Mouse (Mus musculus) stomach, embryonic 15.5 days (tissue): ENCODE measurements around the gene Mrpl3. TPM values are rescaled to one million over a fixed set of nuclear protein-coding genes. Genes with fewer than 3 reads are reported as not detected.

Experiments
- ATAC-seq: fragments of 200-750 bp; cut with Nextera tagmentation; 2 replicates; pipeline ENCODE4 v1.8.0; 2017; ENCODE audit warnings: low read depth, moderate number of reproducible peaks, moderate TSS enrichment; ENCODE audit not compliant: insufficient read depth, low FRiP score
- H3K27ac ChIP-seq: fragments of 300-500 bp; sonication (generic); 2 replicates; pipeline ENCODE4 v1.5.1; 2015; ENCODE audit warnings: mild to moderate bottlenecking, inconsistent platforms
- H3K27me3 ChIP-seq: fragments of 300-500 bp; sonication (generic); replicated peaks from 2 replicates; pipeline ENCODE4 v1.6.1; 2015; ENCODE audit warnings: inconsistent platforms
- H3K36me3 ChIP-seq: fragments of 300-500 bp; sonication (generic); 2 replicates; pipeline ENCODE4 v1.6.1; 2015; ENCODE audit warnings: inconsistent platforms
- H3K4me1 ChIP-seq: fragments of 300-500 bp; sonication (generic); 2 replicates; pipeline ENCODE4 v1.6.1; 2015; ENCODE audit warnings: inconsistent platforms
- H3K4me2 ChIP-seq: fragments of 300-500 bp; sonication (generic); 2 replicates; pipeline ENCODE4 v1.6.1; 2015; ENCODE audit warnings: mild to moderate bottlenecking, inconsistent platforms
- H3K4me3 ChIP-seq: fragments of 300-500 bp; sonication (generic); replicated peaks from 2 replicates; pipeline ENCODE4 v1.5.1; 2015; ENCODE audit warnings: inconsistent platforms
- H3K9ac ChIP-seq: fragments of 300-500 bp; sonication (generic); 2 replicates; pipeline ENCODE4 v1.6.1; 2015; ENCODE audit warnings: inconsistent platforms
- H3K9me3 ChIP-seq: fragments of 300-500 bp; sonication (generic); 2 replicates; pipeline ENCODE4 v1.6.1; 2016; ENCODE audit warnings: inconsistent platforms
- WGBS: fragments of 180-500 bp; shearing (Covaris S2); methylation state at CpG from one replicate; pipeline ENCODE4 v1.1.7; 2015; 5-methylcytosine and 5-hydroxymethylcytosine counted together
- polyA plus RNA-seq: library from polyadenylated mRNA; unstranded; fragments of >200 nt; fragmentation: Nextera tagmentation; extraction: Ambion mirVana; gene quantifications from 2 replicates; pipeline ENCODE4 v1.2.1, GENCODE M21; 2015

Gene Mrpl3
- 95.3 and 97.4 TPM in 2 replicates for polyA plus RNA-seq

GRCm38 (mm10) chr9:105053147-105053557 lies at the start of gene Mrpl3:
Gene Mrpl3, plus strand, starts transcription at chr9:105053239.
- 0% methylated on average over 31 of the region's 31 CpGs for WGBS
- Histone ChIP-seq H3K36me3 (peaks cover 11% of the 10 kb centered on the region), H3K4me1 (no peaks in the 10 kb centered on the region), H3K27me3 (no peaks in the 10 kb centered on the region), H3K27ac (peak within 1 kb of the TSS; percentile 64), H3K9me3 (no peaks in the 10 kb centered on the region), H3K4me2 (peak within 1 kb of the TSS; percentile 62), H3K4me3 (peak within 1 kb of the TSS; percentile 94), H3K9ac (peak within 1 kb of the TSS; percentile 99)
- ATAC-seq: peak; percentile 73

GRCm38 (mm10) chr9:105010721-105011120 lies 42.3 kb upstream of the Mrpl3 start:
- no peaks in the 10 kb centered on the region for H3K36me3 ChIP-seq
- WGBS: 41% methylated on average over 2 of the region's 2 CpGs
- H3K9me3 ChIP-seq: no peaks in the 10 kb centered on the region
- H3K4me3 ChIP-seq: no peak overlapping the region
- H3K4me2 ChIP-seq: no peak overlapping the region
- ATAC-seq: no peak
- H3K27ac ChIP-seq: no peak overlapping the region
- no peak overlapping the region for H3K9ac ChIP-seq
- H3K4me1 ChIP-seq: no peaks in the 10 kb centered on the region
- H3K27me3 ChIP-seq: no peaks in the 10 kb centered on the region

- WGBS: 85% methylated on average over 7 of the region's 7 CpGs
- Histone ChIP-seq H3K9me3 (no peaks in the 10 kb centered on the region), H3K4me3 (no peak overlapping the region), H3K4me2 (no peak overlapping the region), H3K36me3 (no peaks in the 10 kb centered on the region), H3K27me3 (no peaks in the 10 kb centered on the region), H3K27ac (no peak overlapping the region), H3K4me1 (no peaks in the 10 kb centered on the region), H3K9ac (no peak overlapping the region)
- no peak for ATAC-seq
Observed at GRCm38 (mm10) chr9:105018186-105018585, 34.9 kb upstream of the Mrpl3 start.

GRCm38 (mm10) chr9:105028311-105028710 lies 24.7 kb upstream of the Mrpl3 start:
- H3K4me1 ChIP-seq: no peaks in the 10 kb centered on the region
- no peak for ATAC-seq
- H3K36me3 ChIP-seq: no peaks in the 10 kb centered on the region
- no peak overlapping the region for H3K27ac ChIP-seq
- H3K4me2 ChIP-seq: no peak overlapping the region
- H3K4me3 ChIP-seq: no peak overlapping the region
- 72% methylated on average over 3 of the region's 3 CpGs for WGBS
- no peak overlapping the region for H3K9ac ChIP-seq
- H3K27me3 ChIP-seq: no peaks in the 10 kb centered on the region
- H3K9me3 ChIP-seq: no peaks in the 10 kb centered on the region

- Histone ChIP-seq H3K36me3 (no peaks in the 10 kb centered on the region), H3K4me3 (no peak overlapping the region), H3K27ac (no peak overlapping the region), H3K27me3 (no peaks in the 10 kb centered on the region), H3K4me1 (no peaks in the 10 kb centered on the region), H3K4me2 (no peak overlapping the region), H3K9me3 (no peaks in the 10 kb centered on the region), H3K9ac (no peak overlapping the region)
- 85% methylated on average over 9 of the region's 9 CpGs for WGBS
- ATAC-seq: no peak
Observed at GRCm38 (mm10) chr9:105032572-105032971, 20.5 kb upstream of the Mrpl3 start.

GRCm38 (mm10) chr9:105033641-105034040 lies 19.4 kb upstream of the Mrpl3 start:
- Histone ChIP-seq H3K27ac (no peak overlapping the region), H3K36me3 (no peaks in the 10 kb centered on the region), H3K27me3 (no peaks in the 10 kb centered on the region), H3K4me2 (no peak overlapping the region), H3K4me1 (no peaks in the 10 kb centered on the region), H3K9ac (no peak overlapping the region), H3K4me3 (no peak overlapping the region), H3K9me3 (no peaks in the 10 kb centered on the region)
- WGBS: 85% methylated on average over 7 of the region's 7 CpGs
- ATAC-seq: no peak

GRCm38 (mm10) chr9:105037847-105038246 lies 15.2 kb upstream of the Mrpl3 start:
- Histone ChIP-seq H3K4me1 (no peaks in the 10 kb centered on the region), H3K27ac (no peak overlapping the region), H3K4me3 (no peak overlapping the region), H3K9ac (no peak overlapping the region), H3K4me2 (no peak overlapping the region), H3K9me3 (no peaks in the 10 kb centered on the region), H3K27me3 (no peaks in the 10 kb centered on the region), H3K36me3 (no peaks in the 10 kb centered on the region)
- 73% methylated on average over 3 of the region's 3 CpGs for WGBS
- no peak for ATAC-seq

GRCm38 (mm10) chr9:105046014-105046413 lies 7.0 kb upstream of the Mrpl3 start:
- Histone ChIP-seq H3K4me1 (no peaks in the 10 kb centered on the region), H3K4me2 (no peak overlapping the region), H3K9me3 (no peaks in the 10 kb centered on the region), H3K4me3 (no peak overlapping the region), H3K27ac (no peak overlapping the region), H3K27me3 (no peaks in the 10 kb centered on the region), H3K36me3 (no peaks in the 10 kb centered on the region), H3K9ac (no peak overlapping the region)
- ATAC-seq: no peak
- 74% methylated on average over 7 of the region's 7 CpGs for WGBS

GRCm38 (mm10) chr9:105048351-105048750 lies 4.7 kb upstream of the Mrpl3 start:
- Histone ChIP-seq H3K4me3 (no peak overlapping the region), H3K9ac (no peak overlapping the region), H3K4me1 (no peaks in the 10 kb centered on the region), H3K9me3 (no peaks in the 10 kb centered on the region), H3K4me2 (no peak overlapping the region), H3K36me3 (no peaks in the 10 kb centered on the region), H3K27me3 (no peaks in the 10 kb centered on the region), H3K27ac (no peak overlapping the region)
- 72% methylated on average over 10 of the region's 10 CpGs for WGBS
- no peak for ATAC-seq

GRCm38 (mm10) chr9:105049636-105050035 lies 3.4 kb upstream of the Mrpl3 start:
- ATAC-seq: no peak
- H3K9me3 ChIP-seq: no peaks in the 10 kb centered on the region
- no peak overlapping the region for H3K27ac ChIP-seq
- H3K27me3 ChIP-seq: no peaks in the 10 kb centered on the region
- no peak overlapping the region for H3K9ac ChIP-seq
- H3K4me2 ChIP-seq: no peak overlapping the region
- 40% methylated on average over 2 of the region's 2 CpGs for WGBS
- H3K4me3 ChIP-seq: no peak overlapping the region
- H3K36me3 ChIP-seq: no peaks in the 10 kb centered on the region
- no peaks in the 10 kb centered on the region for H3K4me1 ChIP-seq

- no peak for ATAC-seq
- Histone ChIP-seq H3K9me3 (no peaks in the 10 kb centered on the region), H3K9ac (no peak overlapping the region), H3K27ac (no peak overlapping the region), H3K4me3 (no peak overlapping the region), H3K4me1 (no peaks in the 10 kb centered on the region), H3K4me2 (no peak overlapping the region), H3K36me3 (no peaks in the 10 kb centered on the region), H3K27me3 (no peaks in the 10 kb centered on the region)
- 53% methylated on average over 2 of the region's 2 CpGs for WGBS
Observed at GRCm38 (mm10) chr9:105050257-105050656, 2.8 kb upstream of the Mrpl3 start.

GRCm38 (mm10) chr9:105053812-105054211 lies 773 bp downstream of the Mrpl3 start:
- H3K27ac ChIP-seq: no peak overlapping the region; the same call in 1 of the 2 replicates
- H3K36me3 ChIP-seq: peaks cover 14% of the 10 kb centered on the region
- H3K4me1 ChIP-seq: no peaks in the 10 kb centered on the region
- H3K9ac ChIP-seq: peak overlapping the region; percentile 99
- ATAC-seq: no peak
- 38% methylated on average over 4 of the region's 4 CpGs for WGBS
- peak overlapping the region; percentile 94 for H3K4me3 ChIP-seq
- H3K4me2 ChIP-seq: peak overlapping the region; percentile 62
- no peaks in the 10 kb centered on the region for H3K27me3 ChIP-seq
- H3K9me3 ChIP-seq: no peaks in the 10 kb centered on the region

- Histone ChIP-seq H3K4me3 (no peak overlapping the region), H3K27me3 (no peaks in the 10 kb centered on the region), H3K4me2 (no peak overlapping the region), H3K36me3 (peaks cover 22% of the 10 kb centered on the region; the same call in 1 of the 2 replicates), H3K9me3 (no peaks in the 10 kb centered on the region), H3K9ac (no peak overlapping the region), H3K4me1 (no peaks in the 10 kb centered on the region), H3K27ac (no peak overlapping the region)
- ATAC-seq: no peak
- 93% methylated on average over 10 of the region's 10 CpGs for WGBS
Observed at GRCm38 (mm10) chr9:105069106-105069505, 16.1 kb downstream of the Mrpl3 start.
